Mouse (Mus musculus) heart, postnatal 0 days (tissue): ENCODE data around the gene Cfap43.

Source experiments
- CTCF ChIP-seq: IDR thresholded peaks from 2 replicates; pipeline ENCODE4 v1.5.1; 2016; ENCODE audit warnings: antibody characterized with exemption, control low read depth, low read depth
- EP300 ChIP-seq: IDR thresholded peaks from 2 replicates; pipeline ENCODE4 v1.6.1; 2016; ENCODE audit warnings: antibody characterized with exemption, low read depth

- TF ChIP-seq CTCF (no peak), EP300 (no peak)
Observed at GRCm38 (mm10) chr19:47876252-47876651, 42.8 kb downstream of the Cfap43 start.
